In genomic region chr7:109579585-109580307, GRCm38 (mm10) we compare ENCODE assay signal across 10 mouse cellular contexts.
DNase-seq lines count a peak whose midpoint lies in the region; ATAC-seq and TF ChIP-seq lines count a peak whose summit lies in the region.
"Had no signal": no experiment of that assay in that cellular context is flagged by ENCODE, and none has a peak within 500 bp of the region (broad histone marks: within the 10 kb centered on the region; RNA-seq: fewer than 3 reads in every experiment).

No protein-coding gene starts in this region.

- no peak for ATAC-seq in kidney, embryonic 16.5 days (ENCODE audit: low FRiP score, low TSS enrichment)
- peak; percentile 90 for ATAC-seq in hindbrain, embryonic 13.5 days (ENCODE audit: low FRiP score)

- no peak for TF ChIP-seq CTCF in kidney, adult 2 months (conservative IDR thresholded peaks at IDR 0.05; ENCODE audit: insufficient read depth, insufficient read length, low read depth, low read length)

- H3K9me3 ChIP-seq in kidney, embryonic 16.5 days (ENCODE audit: low read length): no peaks in the 10 kb centered on the region
- H3K9me3 ChIP-seq in hindbrain, embryonic 13.5 days: no peaks in the 10 kb centered on the region

- no peak overlapping the region for H3K4me3 ChIP-seq in kidney, adult 2 months (ENCODE audit: insufficient read depth, low read depth, low read length)
- H3K4me3 ChIP-seq in kidney, embryonic 16.5 days (ENCODE audit: low read length): no peak overlapping the region
- no peak overlapping the region for H3K4me3 ChIP-seq in hindbrain, embryonic 13.5 days

- H3K4me1 ChIP-seq in kidney, adult 2 months (ENCODE audit: control insufficient read depth, insufficient read depth, low read length): peaks cover 19% of the 10 kb centered on the region
- peaks cover 22% of the 10 kb centered on the region for H3K4me1 ChIP-seq in kidney, embryonic 16.5 days (ENCODE audit: insufficient read depth, low read length)
- H3K4me1 ChIP-seq in hindbrain, embryonic 13.5 days (replicated peaks): peaks cover 52% of the 10 kb centered on the region

- no peaks in the 10 kb centered on the region for H3K36me3 ChIP-seq in kidney, adult 2 months (ENCODE audit: control insufficient read depth, insufficient read depth, low read length)
- H3K36me3 ChIP-seq in kidney, embryonic 16.5 days (ENCODE audit: insufficient read depth, low read length): no peaks in the 10 kb centered on the region
- H3K36me3 ChIP-seq in hindbrain, embryonic 13.5 days: no peaks in the 10 kb centered on the region

- DNase-seq in kidney, adult 2 months: no peak
- peak; percentile 41 for DNase-seq in embryo, embryonic 9.5 days (ENCODE audit: extremely low spot score)
- peak; percentile 50 for DNase-seq in neural tube, embryonic 10.5 days (ENCODE audit: extremely low spot score, low spot score)
- DNase-seq in cerebellum, adult 11-12 months: no peak
- DNase-seq in right cerebral cortex, adult 2 months (ENCODE audit: low spot score in 2 of 2): no peak
- no peak for DNase-seq in MN1 (ENCODE audit: low spot score)
- DNase-seq: thymus, postnatal 4 days had no signal

- H3K27ac ChIP-seq in kidney, adult 2 months (ENCODE audit: insufficient read depth, low read depth, low read length): peak overlapping the region; percentile 55
- H3K27ac ChIP-seq in kidney, embryonic 16.5 days (ENCODE audit: low read length): no peak overlapping the region
- peak overlapping the region; percentile 55 for H3K27ac ChIP-seq in hindbrain, embryonic 13.5 days
- H3K27ac ChIP-seq: liver, embryonic 14.5 days had no signal

- H3K27me3 ChIP-seq in kidney, adult 2 months (replicated peaks; ENCODE audit: control insufficient read depth, insufficient read depth, low read length): no peaks in the 10 kb centered on the region
- H3K27me3 ChIP-seq in kidney, embryonic 16.5 days (ENCODE audit: insufficient read depth, low read length): no peaks in the 10 kb centered on the region
- H3K27me3 ChIP-seq in hindbrain, embryonic 13.5 days: no peaks in the 10 kb centered on the region

- H3K9ac ChIP-seq in kidney, embryonic 16.5 days (replicated peaks; ENCODE audit: low read length): no peak overlapping the region
- H3K9ac ChIP-seq in hindbrain, embryonic 13.5 days: no peak overlapping the region
- H3K9ac ChIP-seq: liver, embryonic 14.5 days had no signal

- TF ChIP-seq POLR2A in kidney, adult 2 months (IDR thresholded peaks at IDR 0.05; ENCODE audit: low read depth, low read length): no peak

- 61% methylated on average over 6 of the region's 6 CpGs for WGBS in kidney, adult 2 months
- 88% methylated on average over 6 of the region's 6 CpGs for WGBS in kidney, embryonic 16.5 days
- WGBS in hindbrain, embryonic 13.5 days: 32% methylated on average over 6 of the region's 6 CpGs

- no peak overlapping the region for H3K4me2 ChIP-seq in kidney, embryonic 16.5 days (replicated peaks; ENCODE audit: low read depth, low read length)
- H3K4me2 ChIP-seq in hindbrain, embryonic 13.5 days: no peak overlapping the region

Comparison
In these comparisons a context has a peak if more than half of its experiments do, and no peak if none do; other contexts are left out.
1. DNase-seq: peak in embryo, embryonic 9.5 days (single experiment) and neural tube, embryonic 10.5 days (single experiment); none in kidney, adult 2 months (single experiment), cerebellum, adult 11-12 months (single experiment), right cerebral cortex, adult 2 months (0 of 2) and MN1 (single experiment).